14 mouse cellular contexts compared by ENCODE assay signal in the genomic region with DNA sequence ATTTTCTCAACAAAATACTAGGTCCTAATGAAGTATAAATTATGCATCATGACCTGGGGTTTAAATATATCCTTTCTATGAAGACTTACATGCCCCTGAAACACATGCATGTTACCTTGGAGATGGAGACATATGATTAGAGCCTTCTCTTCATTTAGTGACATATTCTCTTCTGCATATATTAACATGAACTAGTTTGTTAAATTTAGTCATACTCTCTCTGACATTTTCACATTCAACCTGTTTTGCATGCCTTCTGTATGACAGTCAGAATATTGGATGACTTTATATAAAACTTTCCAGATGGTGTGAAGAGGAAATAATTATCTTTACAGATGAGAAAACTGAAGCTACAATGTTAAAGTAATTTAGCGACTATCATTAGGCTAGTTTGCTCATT.
"Had no signal": no experiment of that assay in that cellular context is flagged by ENCODE, and none has a peak within 500 bp of the region (broad histone marks: within the 10 kb centered on the region; RNA-seq: fewer than 3 reads in every experiment).

No protein-coding gene starts in this region.

- H3K9me3 ChIP-seq: midbrain, embryonic 10.5 days; midbrain, embryonic 12.5 days; midbrain, embryonic 15.5 days; neural tube, embryonic 12.5 days; stomach, embryonic 15.5 days had no signal

- H3K4me3 ChIP-seq: midbrain, embryonic 10.5 days; midbrain, embryonic 12.5 days; midbrain, embryonic 15.5 days; neural tube, embryonic 12.5 days; stomach, embryonic 15.5 days had no signal

- H3K4me2 ChIP-seq: lung, embryonic 14.5 days; midbrain, embryonic 12.5 days; midbrain, embryonic 15.5 days; neural tube, embryonic 12.5 days; stomach, embryonic 15.5 days had no signal

- H3K9ac ChIP-seq: lung, embryonic 14.5 days; midbrain, embryonic 12.5 days; midbrain, embryonic 15.5 days; neural tube, embryonic 12.5 days; stomach, embryonic 15.5 days had no signal

- DNase-seq: lung, adult 18-20 months; lung, embryonic 14.5 days; lung, postnatal 10 days; lung, postnatal 4 days; right cerebral cortex, postnatal 14 days; thymus, adult 18-20 months; thymus, postnatal 14 days; thymus, postnatal 36 days had no signal

- H3K36me3 ChIP-seq: midbrain, embryonic 10.5 days; midbrain, embryonic 12.5 days; midbrain, embryonic 15.5 days; neural tube, embryonic 12.5 days; stomach, embryonic 15.5 days had no signal

- H3K4me1 ChIP-seq: midbrain, embryonic 10.5 days; midbrain, embryonic 12.5 days; midbrain, embryonic 15.5 days; neural tube, embryonic 12.5 days; stomach, embryonic 15.5 days had no signal

- H3K27me3 ChIP-seq: midbrain, embryonic 12.5 days; midbrain, embryonic 15.5 days; neural tube, embryonic 12.5 days; stomach, embryonic 15.5 days had no signal

- H3K27ac ChIP-seq: midbrain, embryonic 10.5 days; midbrain, embryonic 12.5 days; midbrain, embryonic 15.5 days; neural tube, embryonic 12.5 days; stomach, embryonic 15.5 days; stomach, postnatal 0 days had no signal

- ATAC-seq: midbrain, embryonic 15.5 days had no signal
